Mouse (Mus musculus): ENCODE measurements around the gene Babam2.

GRCm38 (mm10) chr5:32000076-32000475 is 302.6 kb downstream of the Babam2 start:
- TF ChIP-seq CTCF (IDR thresholded peaks at IDR 0.05; ENCODE audit: extremely low read depth, insufficient read length, insufficient replicate concordance, low read depth, low read length) (no peak), POLR2A (IDR thresholded peaks at IDR 0.05; ENCODE audit: low read depth, low read length) (no peak)

Data from small intestine, adult 2 months (tissue).